ENCODE assay signal across 17 mouse cellular contexts in genomic region chr6:24963754-24964153, GRCm38 (mm10). TPM values are rescaled to one million over a fixed set of nuclear protein-coding genes. Genes with fewer than 3 reads are reported as not detected.
"Had no signal": no experiment of that assay in that cellular context is flagged by ENCODE, and none has a peak within 500 bp of the region (broad histone marks: within the 10 kb centered on the region; RNA-seq: fewer than 3 reads in every experiment).

No protein-coding gene starts in this region.

- H3K4me2 ChIP-seq: neural tube, embryonic 15.5 days; stomach, embryonic 15.5 days had no signal

- DNase-seq: retina, postnatal 1 day; right cerebral cortex, adult 18-20 months; right cerebral cortex, postnatal 14 days; right cerebral cortex, postnatal 25 days; right cerebral cortex, postnatal 4 days; spleen, adult 18-20 months; thymus, adult 18-20 months; thymus, adult 2 months; thymus, postnatal 14 days; thymus, postnatal 25 days; thymus, postnatal 36 days; thymus, postnatal 4 days had no signal

- H3K27me3 ChIP-seq: neural tube, embryonic 15.5 days; stomach, embryonic 15.5 days had no signal

- H3K36me3 ChIP-seq: neural tube, embryonic 15.5 days; stomach, embryonic 15.5 days had no signal

- H3K9me3 ChIP-seq: neural tube, embryonic 15.5 days; stomach, embryonic 15.5 days had no signal

- H3K27ac ChIP-seq: neural tube, embryonic 15.5 days; stomach, embryonic 15.5 days; stomach, postnatal 0 days had no signal

- H3K4me1 ChIP-seq: neural tube, embryonic 15.5 days; stomach, embryonic 15.5 days had no signal

- H3K4me3 ChIP-seq: neural tube, embryonic 15.5 days; stomach, embryonic 15.5 days had no signal

- H3K9ac ChIP-seq: neural tube, embryonic 15.5 days; stomach, embryonic 15.5 days had no signal

RNA-seq across cellular contexts. Expression of gene Tmem229a, which starts 7.7 kb away (rescaled TPM):
- total RNA-seq: neutrophil, adult 5-6 weeks had no signal
- polyA plus RNA-seq: testis, adult 2 months had no signal
